Mouse (Mus musculus) ES-E14 (cell line): Measurements from ENCODE around the gene Il12rb1. TPM values are rescaled to one million over a fixed set of nuclear protein-coding genes. Genes with fewer than 3 reads are reported as not detected.

Experiments
- DNase-seq: peaks from one replicate; pipeline ENCODE4 v3.0.0-alpha.2; 2013; ENCODE audit warnings: low read depth, low spot score
- H3K27ac ChIP-seq: 2 replicates; pipeline ENCODE4 v1.5.1; 2012; ENCODE audit warnings: low read depth, mild to moderate bottlenecking, low read length, moderate library complexity, mixed read lengths; ENCODE audit not compliant: poor library complexity, insufficient read depth, severe bottlenecking
- H3K36me3 ChIP-seq: 2 replicates; pipeline ENCODE4 v1.6.1; 2012; ENCODE audit warnings: mild to moderate bottlenecking, low read length, moderate library complexity, mixed read lengths; ENCODE audit not compliant: control insufficient read depth, poor library complexity, insufficient read depth, severe bottlenecking
- H3K4me1 ChIP-seq, 2 experiments: fragments of 150-350 bp in 1 of 2; sonication (generic) in 1 of 2; 2 replicates each; pipeline ENCODE4 v1.6.1; 2012; ENCODE audit warnings: low read length in 2 of 2, mild to moderate bottlenecking in 1 of 2, mixed read lengths in 1 of 2; ENCODE audit not compliant: control insufficient read depth in 2 of 2, insufficient read depth in 2 of 2, poor library complexity in 1 of 2
- H3K4me3 ChIP-seq, 2 experiments: fragments of 150-350 bp in 1 of 2; sonication (generic) in 1 of 2; 2 replicates each; pipeline ENCODE4 v1.5.1; 2012; ENCODE audit warnings: low read length in 2 of 2, low read depth in 1 of 2, mild to moderate bottlenecking in 1 of 2, mixed read lengths in 1 of 2; ENCODE audit not compliant: insufficient read depth in 1 of 2, poor library complexity in 1 of 2, severe bottlenecking in 1 of 2
- H3K9ac ChIP-seq: 2 replicates; pipeline ENCODE4 v1.6.1; 2012; ENCODE audit warnings: low read depth, mild to moderate bottlenecking, low read length, mixed read lengths; ENCODE audit not compliant: poor library complexity, insufficient read depth, severe bottlenecking
- H3K9me3 ChIP-seq: fragments of 150-350 bp; sonication (generic); 2 replicates; pipeline ENCODE4 v1.6.1; 2012; ENCODE audit warnings: low read depth, mild to moderate bottlenecking, low read length; ENCODE audit not compliant: control insufficient read depth, insufficient read depth
- CHD2 ChIP-seq: IDR thresholded peaks from 2 replicates; pipeline ENCODE4 v1.6.1; 2014; ENCODE audit warnings: mild to moderate bottlenecking, low read depth, low read length, inconsistent platforms
- HCFC1 ChIP-seq: IDR thresholded peaks from 2 replicates; pipeline ENCODE4 v1.6.1; 2012; ENCODE audit warnings: low read length, inconsistent platforms, borderline replicate concordance; ENCODE audit not compliant: insufficient read depth
- MAFK ChIP-seq: IDR thresholded peaks from 2 replicates; pipeline ENCODE4 v1.6.1; 2014; ENCODE audit warnings: mild to moderate bottlenecking, low read depth, low read length, inconsistent platforms; ENCODE audit not compliant: insufficient read depth
- ZC3H11A ChIP-seq: IDR thresholded peaks from 2 replicates; pipeline ENCODE4 v1.6.1; 2012; ENCODE audit warnings: low read depth, mild to moderate bottlenecking, inconsistent platforms, low read length, borderline replicate concordance
- ZNF384 ChIP-seq: IDR thresholded peaks from 2 replicates; pipeline ENCODE4 v1.6.1; 2012; ENCODE audit warnings: low read depth, low read length, inconsistent platforms
- in situ Hi-C, 2 experiments: fragments of 600-800 bp; cut with MboI; formaldehyde crosslinking; loops; one replicate each; pipeline ENCODE4 v1.15.1; 2025; ENCODE audit warnings: low sequenced_read_pairs in 2 of 2, inconsistent platforms in 1 of 2; ENCODE audit not compliant: unreplicated experiment in 2 of 2
- total RNA-seq: library from RNA; depleted of rRNA; stranded (reverse); fragments of 300-350 nt; gene quantifications from 2 replicates; pipeline ENCODE4 v1.2.3, GENCODE M21; 2012; rRNA removed

Gene Il12rb1
- total RNA-seq, 1 experiment, result 1.2 TPM

GRCm38 (mm10) chr8:70868559-70869198, 60.4 kb downstream of the Il12rb1 start:
- 0 out of 2 replicates have a peak overlapping the region, but pooled peaks have one; percentile 0 for H3K27ac ChIP-seq
- H3K4me1 ChIP-seq, result peaks cover 0 to 28% of the 10 kb centered on the region in 2 experiments; a peak in 3 of 4 replicates
- in situ Hi-C loops, result no loop called here
- peak overlapping the region; percentile 59; the same call in 1 of the 2 replicates for H3K9ac ChIP-seq
- peak overlapping the region; percentile 52 to 58 for H3K4me3 ChIP-seq
- no peaks in the 10 kb centered on the region for H3K9me3 ChIP-seq
- peaks cover 7% of the 10 kb centered on the region; the same call in 1 of the 2 replicates for H3K36me3 ChIP-seq
- no peak for DNase-seq
- no peak for TF ChIP-seq ZC3H11A
- no peak for TF ChIP-seq HCFC1
- TF ChIP-seq CHD2, result no peak
- TF ChIP-seq ZNF384, result no peak
- no peak for TF ChIP-seq MAFK

GRCm38 (mm10) chr8:70869199-70869571, 60.9 kb downstream of the Il12rb1 start:
- TF ChIP-seq HCFC1 (no peak), MAFK (no peak), ZC3H11A (no peak), ZNF384 (no peak), CHD2 (no peak)
- Histone ChIP-seq H3K4me1 (peaks cover under 1 to 26% of the 10 kb centered on the region in 2 experiments), H3K36me3 (peaks cover 7% of the 10 kb centered on the region; the same call in 1 of the 2 replicates), H3K27ac (no peak overlapping the region), H3K9me3 (no peaks in the 10 kb centered on the region), H3K9ac (peak overlapping the region; percentile 59; the same call in 1 of the 2 replicates), H3K4me3 (peak overlapping the region; percentile 52 to 58; a peak in 2 of 4 replicates)
- in situ Hi-C loops, result no loop called here
- no peak for DNase-seq

- in situ Hi-C loops, result no loop called here
- TF ChIP-seq ZC3H11A (peak; percentile 47; the same call in 1 of the 2 replicates), MAFK (no peak)
- Histone ChIP-seq H3K4me3 (peak overlapping the region; percentile 1 to 58; a peak in 2 of 4 replicates), H3K36me3 (peaks cover 7% of the 10 kb centered on the region; the same call in 1 of the 2 replicates), H3K4me1 (peaks cover 2 to 25% of the 10 kb centered on the region in 2 experiments), H3K27ac (peak overlapping the region; percentile 14; the same call in 1 of the 2 replicates), H3K9ac (peak overlapping the region; percentile 27), H3K9me3 (no peaks in the 10 kb centered on the region)
- DNase-seq, result no peak
Observed at GRCm38 (mm10) chr8:70869601-70870041, 61.4 kb downstream of the Il12rb1 start.

Other genes with a start within 250 kb of the Il12rb1 start
- 161 and 250 TPM in 2 replicates for gene Isyna1, start 214.1 kb upstream of the Il12rb1 start, total RNA-seq
- gene Ssbp4, start 199.6 kb upstream of the Il12rb1 start, total RNA-seq, result 85.5 and 142 TPM in 2 replicates
- 0.13 TPM in 1 of 2 replicates, not detected in the other for gene Lrrc25, start 192.3 kb upstream of the Il12rb1 start, total RNA-seq
- 7.0 and 18.8 TPM in 2 replicates for gene Gdf15, start 176.0 kb upstream of the Il12rb1 start, total RNA-seq
- 15.5 and 21.4 TPM in 2 replicates for gene Pgpep1, start 148.1 kb upstream of the Il12rb1 start, total RNA-seq
- gene Lsm4, start 135.2 kb upstream of the Il12rb1 start, total RNA-seq, result 171 and 204 TPM in 2 replicates
- gene Jund, start 109.5 kb upstream of the Il12rb1 start, total RNA-seq, result 60.1 TPM in 2 replicates
- 0.09 and 0.16 TPM in 2 replicates for gene Iqcn, start 105.0 kb upstream of the Il12rb1 start, total RNA-seq
- gene Gm3336, start 89.9 kb upstream of the Il12rb1 start, total RNA-seq, result 1.8 and 3.9 TPM in 2 replicates
- gene Pde4c, start 84.7 kb upstream of the Il12rb1 start, total RNA-seq, result 1.6 and 4.5 TPM in 2 replicates
- 4.3 and 5.2 TPM in 2 replicates for gene Rab3a, start 53.8 kb upstream of the Il12rb1 start, total RNA-seq
- 49.9 and 58.2 TPM in 2 replicates for gene Mpv17l2, start 47.5 kb upstream of the Il12rb1 start, total RNA-seq
- 52.7 and 71.0 TPM in 2 replicates for gene Pik3r2, start 31.7 kb upstream of the Il12rb1 start, total RNA-seq
- gene Mast3, start 3.4 kb upstream of the Il12rb1 start, total RNA-seq, result 7.8 and 11.5 TPM in 2 replicates
- gene Arrdc2, start 31.3 kb downstream of the Il12rb1 start, total RNA-seq, result 11.4 and 18.8 TPM in 2 replicates
- gene Kcnn1, start 54.8 kb downstream of the Il12rb1 start, total RNA-seq, result 3.7 and 6.6 TPM in 2 replicates
- 52.5 and 82.3 TPM in 2 replicates for gene Ccdc124, start 65.5 kb downstream of the Il12rb1 start, total RNA-seq
- gene Slc5a5, start 84.3 kb downstream of the Il12rb1 start, total RNA-seq, result 2.5 and 3.4 TPM in 2 replicates
- gene Rpl18a, start 89.0 kb downstream of the Il12rb1 start, total RNA-seq, result 2,806 and 2,972 TPM in 2 replicates
- gene Map1s, start 97.5 kb downstream of the Il12rb1 start, total RNA-seq, result 53.4 and 60.8 TPM in 2 replicates